Mouse (Mus musculus): Measurements from ENCODE around the gene Blmh.

The Blmh gene

GRCm38 (mm10) chr11:77000741-77001140 lies 76.1 kb downstream of the Blmh start:
- DNase-seq: no peak

GRCm38 (mm10) chr11:77002361-77002760 lies 77.8 kb downstream of the Blmh start:
- DNase-seq: no peak

DNA sequence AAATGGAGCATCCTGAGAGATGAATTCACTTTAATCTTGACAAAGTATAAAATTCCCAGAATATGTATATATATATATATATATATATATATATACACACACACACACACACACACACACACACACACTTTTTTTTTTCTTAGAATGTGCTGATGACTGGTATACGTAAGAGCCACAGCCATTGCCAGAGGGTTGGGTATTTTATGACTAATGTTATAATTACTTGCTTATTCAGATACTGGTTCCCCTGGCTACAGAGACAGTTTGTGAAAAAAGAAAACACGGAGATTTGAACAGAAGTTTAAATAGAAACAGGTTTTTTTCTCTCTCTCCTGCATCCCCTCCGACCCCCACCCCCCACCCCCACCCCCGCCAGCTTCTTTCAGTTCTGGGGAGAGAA lies 81.3 kb downstream of the Blmh start:
- no peak for DNase-seq

- peak; percentile 53 to 59 for DNase-seq
Measured at GRCm38 (mm10) chr11:77006616-77007015, 82.0 kb downstream of the Blmh start.

- DNase-seq: no peak
Measured at GRCm38 (mm10) chr11:77009069-77010025, 84.7 kb downstream of the Blmh start.

DNA sequence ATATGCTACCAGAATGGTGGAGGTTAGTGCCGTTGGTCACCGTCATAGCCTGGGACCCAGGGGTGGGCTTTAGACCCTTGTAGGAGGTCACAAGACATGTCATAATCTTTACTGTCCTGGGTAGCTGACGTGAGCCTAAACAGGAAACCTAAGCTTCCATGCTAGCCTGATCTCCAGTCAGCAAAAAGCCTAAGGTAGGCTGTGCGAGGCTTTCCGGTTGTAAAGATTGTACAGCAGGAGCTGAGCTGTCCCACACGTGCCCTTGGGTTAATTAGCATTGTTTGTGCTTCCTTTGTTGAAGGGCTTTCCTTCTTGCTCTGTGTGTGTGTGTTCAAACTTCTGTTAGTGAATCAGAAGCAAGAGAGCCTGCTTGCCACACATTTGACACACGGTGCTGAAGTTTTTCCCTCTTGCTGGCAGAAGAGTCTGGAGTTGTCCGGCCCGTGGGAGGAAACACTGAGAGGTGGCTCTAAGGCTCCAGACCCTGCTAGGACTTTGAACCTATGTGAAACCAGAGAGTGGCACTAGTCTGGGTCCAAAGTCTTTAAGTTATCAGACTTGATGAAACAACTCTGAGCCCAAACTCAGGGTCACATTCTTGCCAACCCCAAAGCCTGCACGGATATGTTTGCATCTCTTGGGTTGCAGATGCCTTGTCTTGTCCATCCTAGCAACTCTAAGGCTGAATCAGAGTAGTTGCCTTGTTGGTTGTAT lies 86.3 kb downstream of the Blmh start:
- DNase-seq: no peak

GRCm38 (mm10) chr11:77018046-77018445 lies 93.4 kb downstream of the Blmh start:
- DNase-seq: no peak

DNA sequence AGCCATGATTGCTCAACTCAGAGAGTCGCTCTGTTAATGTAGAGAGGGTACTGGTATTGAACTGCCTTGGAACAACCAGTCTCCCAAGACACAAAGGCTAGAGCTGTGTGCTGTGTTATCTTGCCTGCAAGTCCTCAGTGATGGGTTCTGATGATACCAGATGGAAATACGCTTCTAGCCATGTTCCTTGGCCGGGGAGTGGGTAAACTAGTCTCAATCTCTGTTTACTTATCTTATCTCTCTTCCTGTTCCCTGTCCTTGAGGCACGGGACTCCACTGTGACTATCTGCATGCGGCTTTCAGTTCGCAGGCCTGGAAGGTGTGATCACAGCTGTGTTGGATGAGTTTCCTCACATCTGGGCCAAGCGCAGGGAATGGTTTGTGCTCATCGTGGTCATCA lies 94.9 kb downstream of the Blmh start:
- DNase-seq: no peak

DNA sequence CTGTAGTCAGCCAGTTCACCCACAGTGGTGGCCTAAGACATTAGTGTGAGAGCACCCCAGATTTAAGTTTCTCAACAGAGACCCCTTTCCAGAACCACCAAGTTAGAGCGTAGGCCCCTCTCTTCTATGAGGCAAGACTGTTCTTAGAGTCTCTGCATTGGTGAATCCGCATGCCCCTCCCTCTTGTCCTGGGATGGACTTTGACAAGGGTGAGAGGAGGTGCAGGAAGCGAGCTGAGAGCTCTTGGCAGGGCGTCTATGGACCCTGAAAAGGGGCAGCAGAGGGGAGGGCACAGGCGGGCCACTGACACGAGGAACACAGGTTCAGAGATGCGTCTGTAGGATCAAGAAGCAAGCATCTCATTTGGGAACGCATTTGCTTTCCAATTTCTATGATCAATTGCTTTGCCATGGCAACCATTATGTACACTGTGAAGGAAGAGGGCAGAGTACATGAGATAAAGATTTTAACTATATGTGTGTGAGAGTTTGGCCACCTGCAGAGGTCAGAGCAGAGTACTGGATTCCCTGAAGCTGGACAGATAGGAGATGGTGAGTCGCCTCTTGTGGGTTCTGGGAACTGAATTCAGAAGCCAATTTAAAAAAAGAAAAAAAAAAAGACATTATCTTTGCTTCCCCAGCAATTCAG lies 97.3 kb downstream of the Blmh start:
- DNase-seq: no peak

DNA sequence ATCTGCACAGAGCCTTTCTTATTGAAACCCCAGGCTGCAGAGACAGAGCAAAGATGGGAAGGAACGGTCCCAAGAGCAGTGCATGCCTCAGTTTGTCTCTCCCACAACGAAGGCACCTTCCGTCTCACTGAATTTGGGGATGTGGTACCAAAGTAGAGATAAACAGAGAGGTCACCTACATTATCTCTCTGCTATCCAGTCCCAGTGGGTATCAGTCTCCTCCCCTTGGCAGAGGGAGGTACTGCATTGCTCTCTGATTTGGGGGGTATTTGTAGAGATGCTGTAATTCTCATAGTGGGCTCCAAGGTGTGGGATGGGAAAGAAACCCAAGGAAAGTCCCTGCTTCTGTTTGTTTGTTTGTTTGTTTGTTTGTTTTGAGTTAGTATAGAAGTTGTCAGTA lies 102.0 kb downstream of the Blmh start:
- DNase-seq: no peak

- DNase-seq: no peak
Measured at GRCm38 (mm10) chr11:77028157-77028556, 103.5 kb downstream of the Blmh start.

DNA sequence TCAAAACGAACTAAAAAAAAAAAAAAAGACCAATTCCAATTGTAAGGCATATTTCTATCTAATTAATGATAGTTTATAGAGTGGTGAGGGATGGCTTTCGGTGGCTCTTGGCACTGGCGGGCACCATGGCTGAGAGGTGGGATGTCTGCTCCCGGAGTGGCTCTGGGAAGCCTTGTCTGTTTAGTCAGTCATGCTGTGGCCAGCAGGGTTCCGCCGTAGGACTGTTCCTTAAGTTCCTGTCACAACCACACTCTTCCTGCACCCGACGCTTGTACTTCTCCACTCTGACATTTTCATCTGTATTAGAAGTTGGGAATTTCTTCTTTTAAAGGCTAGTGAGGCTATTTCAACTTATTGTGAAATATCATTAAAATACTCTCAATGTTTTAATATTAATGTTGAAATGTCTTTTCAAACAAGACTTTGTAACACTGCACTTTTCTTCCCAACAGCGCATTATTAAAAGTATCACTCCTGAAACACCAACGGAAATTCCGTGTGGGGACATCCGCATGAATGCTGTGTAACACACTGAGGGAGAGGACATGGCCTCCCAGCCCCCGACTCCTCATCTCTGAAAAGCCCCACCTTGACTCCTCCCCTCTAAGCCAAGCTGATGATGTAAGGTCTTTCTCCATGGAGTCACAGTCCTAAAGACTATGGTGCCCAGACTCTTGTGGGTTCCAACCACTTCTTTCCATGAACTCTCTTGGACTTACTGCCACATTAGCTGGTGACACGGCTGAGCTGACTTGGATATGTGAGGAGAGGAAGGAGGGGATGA lies 106.7 kb downstream of the Blmh start:
- no peak for DNase-seq

All from cerebellum, postnatal 14 days (tissue).